Mouse (Mus musculus): ENCODE measurements around the gene Ccdc152. TPM values are rescaled to one million over a fixed set of nuclear protein-coding genes. Genes with fewer than 3 reads are reported as not detected.

Ccdc152 gene
- polyA plus RNA-seq, 1 experiment from 2014 or later: 0.13 TPM

- Histone ChIP-seq H3K9ac (no peak overlapping the region), H3K4me1 (replicated peaks) (no peaks in the 10 kb centered on the region), H3K9me3 (no peaks in the 10 kb centered on the region), H3K4me2 (no peak overlapping the region), H3K4me3 (no peak overlapping the region), H3K36me3 (no peaks in the 10 kb centered on the region), H3K27ac (no peak overlapping the region), H3K27me3 (no peaks in the 10 kb centered on the region)
- 91% methylated on average over 3 of the region's 3 CpGs for WGBS
- ATAC-seq (ENCODE audit: low FRiP score): no peak
These were observed 6.5 kb upstream of the Ccdc152 start for GRCm38 (mm10) chr15:3309856-3310255.

- WGBS: 82% methylated on average over 4 of the region's 4 CpGs
- Histone ChIP-seq H3K4me1 (replicated peaks) (no peaks in the 10 kb centered on the region), H3K4me2 (no peak overlapping the region), H3K27me3 (no peaks in the 10 kb centered on the region), H3K9ac (no peak overlapping the region), H3K36me3 (no peaks in the 10 kb centered on the region), H3K4me3 (no peak overlapping the region), H3K9me3 (no peaks in the 10 kb centered on the region), H3K27ac (no peak overlapping the region)
- ATAC-seq (ENCODE audit: low FRiP score): no peak
These were observed 2.8 kb downstream of the Ccdc152 start for GRCm38 (mm10) chr15:3300361-3301100.

- Histone ChIP-seq H3K4me3 (no peak overlapping the region), H3K36me3 (no peaks in the 10 kb centered on the region), H3K9ac (no peak overlapping the region), H3K4me1 (replicated peaks) (no peaks in the 10 kb centered on the region), H3K27me3 (no peaks in the 10 kb centered on the region), H3K9me3 (no peaks in the 10 kb centered on the region), H3K27ac (no peak overlapping the region), H3K4me2 (no peak overlapping the region)
- ATAC-seq (ENCODE audit: low FRiP score): no peak
- 84% methylated on average over 8 of the region's 8 CpGs for WGBS
These were observed 5.7 kb downstream of the Ccdc152 start for GRCm38 (mm10) chr15:3297615-3298014.

- Histone ChIP-seq H3K9ac (no peak overlapping the region), H3K27me3 (no peaks in the 10 kb centered on the region), H3K27ac (no peak overlapping the region), H3K36me3 (no peaks in the 10 kb centered on the region), H3K4me3 (no peak overlapping the region), H3K4me2 (no peak overlapping the region), H3K9me3 (no peaks in the 10 kb centered on the region), H3K4me1 (replicated peaks) (no peaks in the 10 kb centered on the region)
- ATAC-seq (ENCODE audit: low FRiP score): no peak
- 83% methylated on average over 1 of the region's 1 CpGs for WGBS
These were observed 7.3 kb downstream of the Ccdc152 start for GRCm38 (mm10) chr15:3295986-3296385.

GRCm38 (mm10) chr15:3293477-3293876, 9.8 kb downstream of the Ccdc152 start:
- Histone ChIP-seq H3K4me3 (no peak overlapping the region), H3K4me1 (replicated peaks) (no peaks in the 10 kb centered on the region), H3K27ac (no peak overlapping the region), H3K9ac (no peak overlapping the region), H3K27me3 (no peaks in the 10 kb centered on the region), H3K4me2 (no peak overlapping the region), H3K9me3 (no peaks in the 10 kb centered on the region), H3K36me3 (no peaks in the 10 kb centered on the region)
- no peak for ATAC-seq (ENCODE audit: low FRiP score)
- 60% methylated on average over 1 of the region's 1 CpGs for WGBS

- Histone ChIP-seq H3K9ac (no peak overlapping the region), H3K27ac (no peak overlapping the region), H3K4me3 (no peak overlapping the region), H3K27me3 (no peaks in the 10 kb centered on the region), H3K9me3 (no peaks in the 10 kb centered on the region), H3K4me1 (replicated peaks) (no peaks in the 10 kb centered on the region), H3K36me3 (no peaks in the 10 kb centered on the region), H3K4me2 (no peak overlapping the region)
- 93% methylated on average over 3 of the region's 3 CpGs for WGBS
- no peak for ATAC-seq (ENCODE audit: low FRiP score)
These were observed 12.9 kb downstream of the Ccdc152 start for GRCm38 (mm10) chr15:3290435-3290834.

- Histone ChIP-seq H3K27ac (no peak overlapping the region), H3K4me2 (no peak overlapping the region), H3K4me3 (no peak overlapping the region), H3K27me3 (no peaks in the 10 kb centered on the region), H3K4me1 (replicated peaks) (no peaks in the 10 kb centered on the region), H3K9ac (no peak overlapping the region), H3K9me3 (no peaks in the 10 kb centered on the region), H3K36me3 (no peaks in the 10 kb centered on the region)
- ATAC-seq (ENCODE audit: low FRiP score): no peak
These were observed 17.3 kb downstream of the Ccdc152 start for GRCm38 (mm10) chr15:3286032-3286431.

GRCm38 (mm10) chr15:3281737-3282136, 21.6 kb downstream of the Ccdc152 start:
- no peak overlapping the region for H3K9ac ChIP-seq
- 67% methylated on average over 1 of the region's 1 CpGs for WGBS
- no peaks in the 10 kb centered on the region for H3K4me1 ChIP-seq (replicated peaks)
- no peak overlapping the region for H3K4me3 ChIP-seq
- no peaks in the 10 kb centered on the region for H3K9me3 ChIP-seq
- H3K27me3 ChIP-seq: no peaks in the 10 kb centered on the region
- no peak for ATAC-seq (ENCODE audit: low FRiP score)
- no peak overlapping the region for H3K27ac ChIP-seq
- no peak overlapping the region for H3K4me2 ChIP-seq
- H3K36me3 ChIP-seq: no peaks in the 10 kb centered on the region

- Histone ChIP-seq H3K9ac (no peak overlapping the region), H3K36me3 (no peaks in the 10 kb centered on the region), H3K27me3 (no peaks in the 10 kb centered on the region), H3K4me2 (no peak overlapping the region), H3K9me3 (no peaks in the 10 kb centered on the region), H3K4me3 (no peak overlapping the region), H3K27ac (no peak overlapping the region), H3K4me1 (replicated peaks) (no peaks in the 10 kb centered on the region)
- no peak for ATAC-seq (ENCODE audit: low FRiP score)
These were observed 22.1 kb downstream of the Ccdc152 start for GRCm38 (mm10) chr15:3281216-3281615.

GRCm38 (mm10) chr15:3279242-3279641, 24.1 kb downstream of the Ccdc152 start:
- WGBS: 83% methylated on average over 7 of the region's 7 CpGs
- Histone ChIP-seq H3K27me3 (no peaks in the 10 kb centered on the region), H3K27ac (no peak overlapping the region), H3K4me2 (no peak overlapping the region), H3K4me3 (no peak overlapping the region), H3K9me3 (no peaks in the 10 kb centered on the region), H3K36me3 (no peaks in the 10 kb centered on the region), H3K4me1 (replicated peaks) (no peaks in the 10 kb centered on the region), H3K9ac (no peak overlapping the region)
- no peak for ATAC-seq (ENCODE audit: low FRiP score)

GRCm38 (mm10) chr15:3277391-3277790, 25.9 kb downstream of the Ccdc152 start:
- Histone ChIP-seq H3K27me3 (no peaks in the 10 kb centered on the region), H3K36me3 (no peaks in the 10 kb centered on the region), H3K4me1 (replicated peaks) (no peaks in the 10 kb centered on the region), H3K27ac (no peak overlapping the region), H3K9me3 (no peaks in the 10 kb centered on the region), H3K9ac (no peak overlapping the region), H3K4me2 (no peak overlapping the region), H3K4me3 (no peak overlapping the region)
- no peak for ATAC-seq (ENCODE audit: low FRiP score)
- 96% methylated on average over 2 of the region's 2 CpGs for WGBS

GRCm38 (mm10) chr15:3273191-3273590, 30.1 kb downstream of the Ccdc152 start:
- no peak overlapping the region for H3K27ac ChIP-seq
- no peaks in the 10 kb centered on the region for H3K27me3 ChIP-seq
- 64% methylated on average over 1 of the region's 1 CpGs for WGBS
- no peak overlapping the region for H3K9ac ChIP-seq
- peaks cover 16% of the 10 kb centered on the region for H3K4me1 ChIP-seq (replicated peaks)
- H3K4me3 ChIP-seq: no peak overlapping the region
- no peak for ATAC-seq (ENCODE audit: low FRiP score)
- H3K9me3 ChIP-seq: no peaks in the 10 kb centered on the region
- H3K36me3 ChIP-seq: no peaks in the 10 kb centered on the region
- H3K4me2 ChIP-seq: 0 out of 2 replicates have a peak overlapping the region, but pooled peaks have one; percentile 1

GRCm38 (mm10) chr15:3271216-3271615, 32.1 kb downstream of the Ccdc152 start:
- Histone ChIP-seq H3K27ac (no peak overlapping the region), H3K4me3 (peak overlapping the region; percentile 31), H3K9me3 (no peaks in the 10 kb centered on the region), H3K27me3 (no peaks in the 10 kb centered on the region), H3K4me1 (replicated peaks) (peaks cover 16% of the 10 kb centered on the region), H3K4me2 (peak overlapping the region; percentile 48), H3K36me3 (no peaks in the 10 kb centered on the region), H3K9ac (no peak overlapping the region)
- ATAC-seq (ENCODE audit: low FRiP score): 0 out of 2 replicates have a peak, but pooled peaks have one; percentile 22
- WGBS: 34% methylated on average over 6 of the region's 6 CpGs
